Mouse (Mus musculus) gastrocnemius, adult 2 months (tissue): ENCODE data around the gene Rnf113a1. TPM values are rescaled to one million over a fixed set of nuclear protein-coding genes. Genes with fewer than 3 reads are reported as not detected.

ENCODE experiments used
- total RNA-seq, 2 experiments: library from RNA; stranded (reverse); gene quantifications; 2 replicates each; pipeline ENCODE4 v1.2.3; 2021

The Rnf113a1 gene
- total RNA-seq, 2 experiments from 2014 or later: 1.7 to 2.6 TPM

Other genes with a start within 250 kb of the Rnf113a1 start
- 1 to 10 TPM in 1 of 2 experiments, under 1 TPM in 1; 0.99 to 1.9 TPM for gene Sept6, start 199.5 kb upstream of the Rnf113a1 start, total RNA-seq
- not detected for gene Sowahd, start 142.4 kb upstream of the Rnf113a1 start, total RNA-seq
- gene Rpl39, start 105.8 kb upstream of the Rnf113a1 start, total RNA-seq: 100 to 1,000 TPM; 265 to 297 TPM
- 10 to 100 TPM in 1 of 2 experiments, 1 to 10 TPM in 1; 9.4 to 10.1 TPM for gene Upf3b, start 80.9 kb upstream of the Rnf113a1 start, total RNA-seq
- 10 to 100 TPM in 1 of 2 experiments, 1 to 10 TPM in 1; 6.1 to 10.1 TPM for gene Nkap, start 64.5 kb upstream of the Rnf113a1 start, total RNA-seq
- gene Akap14, start 22.4 kb upstream of the Rnf113a1 start, total RNA-seq: not detected
- gene Ndufa1, start 82 bp upstream of the Rnf113a1 start, total RNA-seq: 100 to 1,000 TPM; 357 to 460 TPM
- not detected for gene Gm9, start 19.8 kb downstream of the Rnf113a1 start, total RNA-seq
- gene Rhox1, start 31.0 kb downstream of the Rnf113a1 start, total RNA-seq: not detected
- not detected for gene Rhox2a, start 53.7 kb downstream of the Rnf113a1 start, total RNA-seq
- gene Rhox3a, start 58.7 kb downstream of the Rnf113a1 start, total RNA-seq: not detected
- not detected for gene Rhox4a, start 74.1 kb downstream of the Rnf113a1 start, total RNA-seq
- gene Rhox3a2, start 188.8 kb downstream of the Rnf113a1 start, total RNA-seq: not detected
- gene Rhox4a2, start 199.6 kb downstream of the Rnf113a1 start, total RNA-seq: not detected
- gene Rhox2b, start 220.8 kb downstream of the Rnf113a1 start, total RNA-seq: not detected
- not detected for gene Rhox4b, start 241.2 kb downstream of the Rnf113a1 start, total RNA-seq